Mouse (Mus musculus): Measurements from ENCODE around the gene Naa40. TPM values are rescaled to one million over a fixed set of nuclear protein-coding genes. Genes with fewer than 3 reads are reported as not detected.

The Naa40 gene
- polyA plus RNA-seq, 1 experiment from 2014 or later, result 47.8 TPM

GRCm38 (mm10) chr19:7178841-7179452 is 62.0 kb downstream of the Naa40 start:
- H3K27me3 ChIP-seq (replicated peaks; ENCODE audit: control insufficient read depth, insufficient read depth, low read length), result no peaks in the 10 kb centered on the region
- H3K9me3 ChIP-seq (ENCODE audit: control insufficient read depth, low read length), result no peaks in the 10 kb centered on the region
- no peaks in the 10 kb centered on the region for H3K36me3 ChIP-seq (ENCODE audit: control insufficient read depth, insufficient read depth, low read length)
- H3K4me3 ChIP-seq (ENCODE audit: low read depth, low read length), result no peak overlapping the region
- H3K9ac ChIP-seq (ENCODE audit: low read depth, low read length), result 0 out of 2 replicates have a peak overlapping the region, but pooled peaks have one; percentile 43
- 42% methylated on average over 2 of the region's 3 CpGs for WGBS
- H3K27ac ChIP-seq (replicated peaks; ENCODE audit: low read depth, low read length), result 0 out of 2 replicates have a peak overlapping the region, but pooled peaks have one; percentile 3
- peaks cover 35% of the 10 kb centered on the region for H3K4me1 ChIP-seq (ENCODE audit: control insufficient read depth, insufficient read depth, low read length)
- H3K4me2 ChIP-seq (ENCODE audit: low read depth, low read length), result no peak overlapping the region
- DNase-seq (ENCODE audit: low spot score), result peak; percentile 24
- no peak for ATAC-seq (ENCODE audit: low read depth)

GRCm38 (mm10) chr19:7177804-7178511 is 63.0 kb downstream of the Naa40 start:
- Histone ChIP-seq H3K27ac (replicated peaks; ENCODE audit: low read depth, low read length) (0 out of 2 replicates have a peak overlapping the region, but pooled peaks have one; percentile 3), H3K4me2 (ENCODE audit: low read depth, low read length) (no peak overlapping the region), H3K27me3 (replicated peaks; ENCODE audit: control insufficient read depth, insufficient read depth, low read length) (no peaks in the 10 kb centered on the region), H3K4me1 (ENCODE audit: control insufficient read depth, insufficient read depth, low read length) (peaks cover 31% of the 10 kb centered on the region), H3K9me3 (ENCODE audit: control insufficient read depth, low read length) (no peaks in the 10 kb centered on the region), H3K9ac (ENCODE audit: low read depth, low read length) (0 out of 2 replicates have a peak overlapping the region, but pooled peaks have one; percentile 14), H3K36me3 (ENCODE audit: control insufficient read depth, insufficient read depth, low read length) (no peaks in the 10 kb centered on the region), H3K4me3 (ENCODE audit: low read depth, low read length) (no peak overlapping the region)
- ATAC-seq (ENCODE audit: low read depth) (no peak), DNase-seq (ENCODE audit: low spot score) (peak; percentile 35)
- 47% methylated on average over 13 of the region's 13 CpGs for WGBS

GRCm38 (mm10) chr19:7176041-7176696 is 64.8 kb downstream of the Naa40 start:
- ATAC-seq (ENCODE audit: low read depth) (peak; percentile 39), DNase-seq (ENCODE audit: low spot score) (peak; percentile 86)
- Histone ChIP-seq H3K27me3 (replicated peaks; ENCODE audit: control insufficient read depth, insufficient read depth, low read length) (no peaks in the 10 kb centered on the region), H3K4me2 (ENCODE audit: low read depth, low read length) (no peak overlapping the region), H3K36me3 (ENCODE audit: control insufficient read depth, insufficient read depth, low read length) (no peaks in the 10 kb centered on the region), H3K9ac (ENCODE audit: low read depth, low read length) (0 out of 2 replicates have a peak overlapping the region, but pooled peaks have one; percentile 37), H3K9me3 (ENCODE audit: control insufficient read depth, low read length) (no peaks in the 10 kb centered on the region), H3K4me3 (ENCODE audit: low read depth, low read length) (no peak overlapping the region), H3K27ac (replicated peaks; ENCODE audit: low read depth, low read length) (no peak overlapping the region), H3K4me1 (ENCODE audit: control insufficient read depth, insufficient read depth, low read length) (peaks cover 32% of the 10 kb centered on the region)
- WGBS, result 8% methylated on average over 10 of the region's 11 CpGs

Other genes starting within 250 kb of the Naa40 start
- 21.7 and 22.1 TPM in 2 replicates for gene Dnajc4, start 248.6 kb downstream of the Naa40 start, polyA plus RNA-seq (2014; fragmentation: Nextera tagmentation; extraction: Ambion mirVana)
- gene Nudt22, start 245.1 kb downstream of the Naa40 start, polyA plus RNA-seq (2014; fragmentation: Nextera tagmentation; extraction: Ambion mirVana), result 21.9 and 22.9 TPM in 2 replicates
- gene Trpt1, start 245.1 kb downstream of the Naa40 start, polyA plus RNA-seq (2014; fragmentation: Nextera tagmentation; extraction: Ambion mirVana), result 10.1 and 13.4 TPM in 2 replicates
- gene Fermt3, start 221.7 kb downstream of the Naa40 start, polyA plus RNA-seq (2014; fragmentation: Nextera tagmentation; extraction: Ambion mirVana), result 10.4 and 10.8 TPM in 2 replicates
- 216 and 228 TPM in 2 replicates for gene Stip1, start 201.2 kb downstream of the Naa40 start, polyA plus RNA-seq (2014; fragmentation: Nextera tagmentation; extraction: Ambion mirVana)
- gene Macrod1, start 184.4 kb downstream of the Naa40 start, polyA plus RNA-seq (2014; fragmentation: Nextera tagmentation; extraction: Ambion mirVana), result 27.1 and 30.3 TPM in 2 replicates
- 10.4 and 10.5 TPM in 2 replicates for gene Flrt1, start 135.5 kb downstream of the Naa40 start, polyA plus RNA-seq (2014; fragmentation: Nextera tagmentation; extraction: Ambion mirVana)
- 172 and 199 TPM in 2 replicates for gene Otub1, start 34.9 kb downstream of the Naa40 start, polyA plus RNA-seq (2014; fragmentation: Nextera tagmentation; extraction: Ambion mirVana)
- gene Cox8a, start 23.6 kb downstream of the Naa40 start, polyA plus RNA-seq (2014; fragmentation: Nextera tagmentation; extraction: Ambion mirVana), result 995 and 1,073 TPM in 2 replicates
- gene Rcor2, start 26.1 kb upstream of the Naa40 start, polyA plus RNA-seq (2014; fragmentation: Nextera tagmentation; extraction: Ambion mirVana), result 10.8 and 11.7 TPM in 2 replicates
- 42.0 and 42.1 TPM in 2 replicates for gene Mark2, start 100.7 kb upstream of the Naa40 start, polyA plus RNA-seq (2014; fragmentation: Nextera tagmentation; extraction: Ambion mirVana)
- gene Spindoc, start 141.8 kb upstream of the Naa40 start, polyA plus RNA-seq (2014; fragmentation: Nextera tagmentation; extraction: Ambion mirVana), result 18.8 and 23.5 TPM in 2 replicates
- gene 2700081O15Rik, start 176.4 kb upstream of the Naa40 start, polyA plus RNA-seq (2014; fragmentation: Nextera tagmentation; extraction: Ambion mirVana), result 10.3 and 11.2 TPM in 2 replicates
- 132 and 136 TPM in 2 replicates for gene Rtn3, start 242.1 kb upstream of the Naa40 start, polyA plus RNA-seq (2014; fragmentation: Nextera tagmentation; extraction: Ambion mirVana)